In the genomic region with DNA sequence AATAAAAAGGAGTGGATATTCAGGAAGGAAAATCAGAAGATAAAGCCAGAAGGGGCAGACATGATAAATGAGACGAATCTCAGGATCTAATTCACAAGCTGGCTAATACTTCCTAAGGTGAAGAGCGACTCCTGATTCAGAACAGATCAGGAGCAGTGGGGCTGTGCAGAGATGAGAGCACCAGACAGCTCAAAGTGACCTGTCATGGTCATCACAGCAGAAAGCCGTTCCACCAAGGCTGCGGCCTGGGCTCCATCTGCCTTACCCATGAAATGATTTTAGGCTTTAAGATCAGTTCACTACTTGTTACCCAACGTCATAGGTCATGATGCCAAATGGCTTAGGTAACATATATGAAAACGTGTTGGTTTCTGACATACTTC, we compare ENCODE assay signal across 14 mouse cellular contexts.
DNase-seq lines count a peak whose midpoint lies in the region; ATAC-seq and TF ChIP-seq lines count a peak whose summit lies in the region.
"Had no signal": no experiment of that assay in that cellular context is flagged by ENCODE, and none has a peak within 500 bp of the region (broad histone marks: within the 10 kb centered on the region; RNA-seq: fewer than 3 reads in every experiment).

No protein-coding gene starts in this region.

- H3K9me3 ChIP-seq in forebrain, embryonic 15.5 days, result no peaks in the 10 kb centered on the region
- no peaks in the 10 kb centered on the region for H3K9me3 ChIP-seq in forebrain, embryonic 11.5 days (ENCODE audit: control insufficient read depth, low read length)
- no peaks in the 10 kb centered on the region for H3K9me3 ChIP-seq in hindbrain, embryonic 16.5 days (ENCODE audit: control insufficient read depth, low read length)
- no peaks in the 10 kb centered on the region for H3K9me3 ChIP-seq in hindbrain, embryonic 14.5 days (ENCODE audit: control insufficient read depth, low read length)
- H3K9me3 ChIP-seq in midbrain, postnatal 0 days (ENCODE audit: low read length), result no peaks in the 10 kb centered on the region
- no peaks in the 10 kb centered on the region for H3K9me3 ChIP-seq in midbrain, embryonic 16.5 days (replicated peaks; ENCODE audit: control insufficient read depth, low read length, poor library complexity, severe bottlenecking)
- H3K9me3 ChIP-seq: embryonic facial prominence, embryonic 12.5 days; heart, embryonic 15.5 days had no signal

- 53% methylated on average over 6 of the region's 6 CpGs for WGBS in forebrain, embryonic 15.5 days
- 82% methylated on average over 6 of the region's 6 CpGs for WGBS in forebrain, embryonic 11.5 days
- WGBS in hindbrain, embryonic 16.5 days, result 59% methylated on average over 6 of the region's 6 CpGs
- WGBS in hindbrain, embryonic 14.5 days, result 74% methylated on average over 6 of the region's 6 CpGs
- 79% methylated on average over 6 of the region's 6 CpGs for WGBS in midbrain, postnatal 0 days
- 74% methylated on average over 6 of the region's 6 CpGs for WGBS in midbrain, embryonic 16.5 days

- peak overlapping the region; percentile 16; the same call in 1 of the 2 replicates for H3K27ac ChIP-seq in forebrain, embryonic 15.5 days (replicated peaks)
- H3K27ac ChIP-seq in forebrain, embryonic 11.5 days (ENCODE audit: low read depth, low read length), result no peak overlapping the region
- H3K27ac ChIP-seq in hindbrain, embryonic 16.5 days (ENCODE audit: low read depth, low read length), result no peak overlapping the region
- no peak overlapping the region for H3K27ac ChIP-seq in hindbrain, embryonic 14.5 days
- H3K27ac ChIP-seq in midbrain, postnatal 0 days (ENCODE audit: low read depth, low read length), result no peak overlapping the region
- no peak overlapping the region for H3K27ac ChIP-seq in midbrain, embryonic 16.5 days (ENCODE audit: low read length)
- H3K27ac ChIP-seq: embryonic facial prominence, embryonic 12.5 days; heart, embryonic 15.5 days had no signal

- TF ChIP-seq CTCF in midbrain, postnatal 0 days (IDR thresholded peaks at IDR 0.05), result no peak

- no peak for DNase-seq in forebrain, embryonic 11.5 days (ENCODE audit: low spot score)
- DNase-seq in hindbrain, embryonic 14.5 days (ENCODE audit: low spot score), result no peak
- peak; percentile 31 for DNase-seq in midbrain, postnatal 0 days (ENCODE audit: low spot score)
- DNase-seq: adrenal gland, adult 8-10 months; gastrocnemius, postnatal 36 days; heart, adult 11 months; kidney, adult 2 months had no signal

- no peak overlapping the region for H3K4me2 ChIP-seq in forebrain, embryonic 15.5 days (replicated peaks)
- H3K4me2 ChIP-seq in forebrain, embryonic 11.5 days (ENCODE audit: low read depth, low read length, severe bottlenecking), result no peak overlapping the region
- H3K4me2 ChIP-seq in hindbrain, embryonic 16.5 days (ENCODE audit: low read length), result no peak overlapping the region
- H3K4me2 ChIP-seq in hindbrain, embryonic 14.5 days (replicated peaks), result no peak overlapping the region
- no peak overlapping the region for H3K4me2 ChIP-seq in midbrain, postnatal 0 days (ENCODE audit: low read depth, low read length, poor library complexity, severe bottlenecking)
- H3K4me2 ChIP-seq in midbrain, embryonic 16.5 days (ENCODE audit: low read length), result no peak overlapping the region
- H3K4me2 ChIP-seq: embryonic facial prominence, embryonic 12.5 days; heart, embryonic 11.5 days; heart, embryonic 15.5 days had no signal

- H3K27me3 ChIP-seq in forebrain, embryonic 15.5 days, result no peaks in the 10 kb centered on the region
- H3K27me3 ChIP-seq in forebrain, embryonic 11.5 days (ENCODE audit: control insufficient read depth, insufficient read depth, low read length), result no peaks in the 10 kb centered on the region
- no peaks in the 10 kb centered on the region for H3K27me3 ChIP-seq in hindbrain, embryonic 16.5 days (replicated peaks; ENCODE audit: control insufficient read depth, insufficient read depth, low read length)
- H3K27me3 ChIP-seq in hindbrain, embryonic 14.5 days (ENCODE audit: control insufficient read depth, insufficient read depth, low read length), result no peaks in the 10 kb centered on the region
- H3K27me3 ChIP-seq in midbrain, postnatal 0 days (ENCODE audit: insufficient read depth, low read length), result no peaks in the 10 kb centered on the region
- no peaks in the 10 kb centered on the region for H3K27me3 ChIP-seq in midbrain, embryonic 16.5 days (ENCODE audit: control insufficient read depth, insufficient read depth, low read depth, low read length)
- H3K27me3 ChIP-seq: embryonic facial prominence, embryonic 12.5 days; heart, embryonic 15.5 days had no signal

- no peak overlapping the region for H3K9ac ChIP-seq in forebrain, embryonic 15.5 days (replicated peaks)
- no peak overlapping the region for H3K9ac ChIP-seq in forebrain, embryonic 11.5 days (ENCODE audit: low read length)
- H3K9ac ChIP-seq in hindbrain, embryonic 16.5 days (ENCODE audit: low read depth, low read length), result no peak overlapping the region
- H3K9ac ChIP-seq in hindbrain, embryonic 14.5 days, result no peak overlapping the region
- no peak overlapping the region for H3K9ac ChIP-seq in midbrain, postnatal 0 days (replicated peaks; ENCODE audit: low read length, poor library complexity, severe bottlenecking)
- H3K9ac ChIP-seq in midbrain, embryonic 16.5 days (ENCODE audit: low read depth, low read length), result no peak overlapping the region
- H3K9ac ChIP-seq: embryonic facial prominence, embryonic 12.5 days; heart, embryonic 15.5 days had no signal

- H3K36me3 ChIP-seq in forebrain, embryonic 15.5 days, result no peaks in the 10 kb centered on the region
- H3K36me3 ChIP-seq in forebrain, embryonic 11.5 days (ENCODE audit: control insufficient read depth, insufficient read depth, low read length), result no peaks in the 10 kb centered on the region
- no peaks in the 10 kb centered on the region for H3K36me3 ChIP-seq in hindbrain, embryonic 16.5 days (ENCODE audit: control insufficient read depth, insufficient read depth, low read length)
- H3K36me3 ChIP-seq in hindbrain, embryonic 14.5 days (replicated peaks; ENCODE audit: control insufficient read depth, insufficient read depth), result no peaks in the 10 kb centered on the region
- no peaks in the 10 kb centered on the region for H3K36me3 ChIP-seq in midbrain, postnatal 0 days (ENCODE audit: insufficient read depth, low read length)
- no peaks in the 10 kb centered on the region for H3K36me3 ChIP-seq in midbrain, embryonic 16.5 days (ENCODE audit: control insufficient read depth, insufficient read depth, low read length)
- H3K36me3 ChIP-seq: embryonic facial prominence, embryonic 12.5 days; heart, embryonic 15.5 days had no signal

- H3K4me1 ChIP-seq in forebrain, embryonic 15.5 days, result peaks cover 19% of the 10 kb centered on the region
- no peaks in the 10 kb centered on the region for H3K4me1 ChIP-seq in forebrain, embryonic 11.5 days (replicated peaks; ENCODE audit: control insufficient read depth, insufficient read depth, low read length)
- H3K4me1 ChIP-seq in hindbrain, embryonic 16.5 days (ENCODE audit: control insufficient read depth, insufficient read depth, low read depth, low read length), result peaks cover 5% of the 10 kb centered on the region
- peaks cover 13% of the 10 kb centered on the region for H3K4me1 ChIP-seq in hindbrain, embryonic 14.5 days (replicated peaks; ENCODE audit: control insufficient read depth, insufficient read depth, low read length)
- no peaks in the 10 kb centered on the region for H3K4me1 ChIP-seq in midbrain, postnatal 0 days (ENCODE audit: insufficient read depth, low read length)
- peaks cover 2% of the 10 kb centered on the region; the same call in 1 of the 2 replicates for H3K4me1 ChIP-seq in midbrain, embryonic 16.5 days (ENCODE audit: control insufficient read depth, insufficient read depth, low read length)

- ATAC-seq in forebrain, embryonic 15.5 days (replicated peaks), result peak; percentile 51; the same call in 1 of the 2 replicates
- no peak for ATAC-seq in forebrain, embryonic 11.5 days (replicated peaks; ENCODE audit: low FRiP score)
- peak; percentile 63; the same call in 1 of the 2 replicates for ATAC-seq in hindbrain, embryonic 16.5 days
- ATAC-seq in hindbrain, embryonic 14.5 days (ENCODE audit: low FRiP score), result no peak
- no peak for ATAC-seq in midbrain, postnatal 0 days (ENCODE audit: low FRiP score)
- no peak for ATAC-seq in midbrain, embryonic 16.5 days
- ATAC-seq: intestine, embryonic 16.5 days had no signal

- H3K4me3 ChIP-seq in forebrain, embryonic 15.5 days, result no peak overlapping the region
- no peak overlapping the region for H3K4me3 ChIP-seq in forebrain, embryonic 11.5 days (ENCODE audit: low read depth, low read length)
- H3K4me3 ChIP-seq in hindbrain, embryonic 16.5 days (ENCODE audit: low read length), result no peak overlapping the region
- no peak overlapping the region for H3K4me3 ChIP-seq in hindbrain, embryonic 14.5 days (replicated peaks; ENCODE audit: low read length)
- no peak overlapping the region for H3K4me3 ChIP-seq in midbrain, postnatal 0 days (ENCODE audit: low read depth, low read length)
- H3K4me3 ChIP-seq in midbrain, embryonic 16.5 days (ENCODE audit: low read depth, low read length), result no peak overlapping the region
- H3K4me3 ChIP-seq: embryonic facial prominence, embryonic 12.5 days; heart, embryonic 15.5 days had no signal

Comparison
In these comparisons a context has a peak if more than half of its experiments do, and no peak if none do; other contexts are left out.
1. ATAC-seq: peak in forebrain, embryonic 15.5 days (single experiment) and hindbrain, embryonic 16.5 days (single experiment); none in forebrain, embryonic 11.5 days (single experiment), hindbrain, embryonic 14.5 days (single experiment), midbrain, postnatal 0 days (single experiment) and midbrain, embryonic 16.5 days (single experiment).